Mouse (Mus musculus) forebrain, embryonic 12.5 days (tissue): ENCODE data around the gene B3galnt1. TPM values are rescaled to one million over a fixed set of nuclear protein-coding genes. Genes with fewer than 3 reads are reported as not detected.
A peak's percentile ranks its signal among the peaks of the same experiment; 100 is the strongest.

ENCODE experiments used
- ATAC-seq: fragments of 200-750 bp; cut with Nextera tagmentation; 2 replicates; pipeline ENCODE4 v1.8.0; 2017; ENCODE audit warnings: moderate TSS enrichment; ENCODE audit not compliant: low FRiP score
- H3K27ac ChIP-seq: fragments of 300-500 bp; sonication (generic); 2 replicates; pipeline ENCODE4 v1.5.1; 2016; ENCODE audit warnings: mild to moderate bottlenecking
- H3K27me3 ChIP-seq: fragments of 300-500 bp; sonication (generic); 2 replicates; pipeline ENCODE4 v1.6.1; 2016; ENCODE audit warnings: mild to moderate bottlenecking
- H3K36me3 ChIP-seq: fragments of 300-500 bp; sonication (generic); replicated peaks from 2 replicates; pipeline ENCODE4 v1.6.1; 2016; ENCODE audit warnings: mild to moderate bottlenecking
- H3K4me1 ChIP-seq: fragments of 300-500 bp; sonication (generic); 2 replicates; pipeline ENCODE4 v1.6.1; 2016
- H3K4me2 ChIP-seq: fragments of 300-500 bp; sonication (generic); 2 replicates; pipeline ENCODE4 v1.6.1; 2016; ENCODE audit warnings: mild to moderate bottlenecking, moderate library complexity
- H3K4me3 ChIP-seq: fragments of 300-500 bp; sonication (generic); replicated peaks from 2 replicates; pipeline ENCODE4 v1.5.1; 2016; ENCODE audit warnings: mild to moderate bottlenecking
- H3K9ac ChIP-seq: fragments of 300-500 bp; sonication (generic); 2 replicates; pipeline ENCODE4 v1.6.1; 2016; ENCODE audit warnings: mild to moderate bottlenecking
- H3K9me3 ChIP-seq: fragments of 300-500 bp; sonication (generic); 2 replicates; pipeline ENCODE4 v1.6.1; 2016
- WGBS: fragments of 180-500 bp; shearing (Covaris S2); methylation state at CpG from one replicate; pipeline ENCODE4 v1.1.7; 2016; 5-methylcytosine and 5-hydroxymethylcytosine counted together
- polyA plus RNA-seq: library from polyadenylated mRNA; unstranded; fragments of >200 nt; fragmentation: Nextera tagmentation; extraction: Ambion mirVana; gene quantifications from 2 replicates; pipeline ENCODE4 v1.2.1, GENCODE M21; 2016

B3galnt1 gene
- 40.6 and 43.8 TPM in 2 replicates for polyA plus RNA-seq

GRCm38 (mm10) chr3:69598261-69599165, at the start of gene B3galnt1:
B3galnt1 (minus strand) TSS chr3:69598960.
- under 1% methylated on average over 64 of the region's 99 CpGs for WGBS
- peak within 1 kb of the TSS; percentile 86 for H3K9ac ChIP-seq

DNA sequence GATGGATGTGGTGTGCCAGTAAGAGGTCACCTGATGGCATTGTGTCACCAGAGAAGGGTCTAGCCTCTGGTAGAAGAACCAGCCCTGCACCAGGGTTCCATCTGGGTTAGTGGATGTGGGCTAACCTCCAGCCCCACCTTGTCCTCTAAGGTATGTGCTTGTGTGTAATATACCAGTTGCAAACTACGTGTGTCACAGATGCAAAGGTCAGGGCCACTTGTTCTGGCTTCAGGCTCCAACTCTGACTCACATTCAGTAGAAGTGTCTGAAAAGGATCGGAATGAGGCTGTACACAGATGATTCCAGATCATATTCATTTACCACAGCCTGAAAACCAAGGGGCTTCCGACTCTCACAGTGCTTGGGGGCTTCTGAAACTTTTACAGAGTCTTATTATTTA, 35.8 kb upstream of the B3galnt1 start:
- H3K4me2 ChIP-seq, result no peak overlapping the region
- H3K4me3 ChIP-seq, result no peak overlapping the region
- no peak overlapping the region for H3K27ac ChIP-seq
- H3K36me3 ChIP-seq, result no peaks in the 10 kb centered on the region
- no peaks in the 10 kb centered on the region for H3K27me3 ChIP-seq
- no peaks in the 10 kb centered on the region for H3K4me1 ChIP-seq
- ATAC-seq, result no peak
- H3K9ac ChIP-seq, result no peak overlapping the region
- no peaks in the 10 kb centered on the region for H3K9me3 ChIP-seq
- 87% methylated on average over 3 of the region's 3 CpGs for WGBS

More at GRCm38 (mm10) chr3:69598261-69599165, at the start of gene B3galnt1:
- Histone ChIP-seq H3K36me3 (0 out of 2 replicates have a peak, but pooled peaks cover 5% of the 10 kb centered on the region), H3K27ac (peak within 1 kb of the TSS; percentile 70), H3K4me3 (peak within 1 kb of the TSS; percentile 76), H3K4me2 (peak within 1 kb of the TSS; percentile 77), H3K4me1 (peaks cover 22% of the 10 kb centered on the region), H3K9me3 (no peaks in the 10 kb centered on the region), H3K27me3 (no peaks in the 10 kb centered on the region)
- ATAC-seq, result peak; percentile 88

DNA sequence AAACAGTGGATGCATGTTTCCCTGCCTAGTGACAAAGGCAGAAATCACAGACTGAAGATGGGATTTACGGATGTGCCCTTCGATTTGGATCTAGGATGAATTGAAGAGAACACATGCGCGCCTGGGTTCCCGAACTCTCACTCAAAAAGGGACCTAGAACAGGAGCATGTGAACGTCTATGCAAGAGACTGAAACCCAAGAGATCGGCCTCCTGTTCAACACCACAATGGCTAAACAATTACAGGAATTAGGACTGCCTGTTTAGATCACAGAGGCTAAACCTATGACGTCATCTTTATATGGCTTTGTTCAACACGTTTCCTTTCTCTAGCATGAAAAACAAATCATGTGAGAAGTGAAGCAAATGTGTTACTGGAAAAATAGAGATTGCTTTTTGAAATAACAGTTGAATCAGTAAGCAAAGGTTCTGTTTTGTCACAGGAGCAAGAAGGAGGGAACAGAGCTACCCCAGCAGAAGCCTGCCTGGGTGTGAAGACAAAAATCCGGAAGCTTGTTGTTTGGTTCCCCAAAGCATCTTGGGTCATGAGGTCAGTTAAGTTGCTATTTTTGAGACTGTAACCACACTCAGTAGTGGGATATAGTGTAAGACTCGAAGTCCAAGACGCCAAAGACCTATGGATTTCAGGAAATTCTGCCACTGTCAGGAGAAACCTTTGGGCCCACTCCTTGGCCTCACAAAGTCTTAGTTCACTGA, 35.1 kb upstream of the B3galnt1 start:
- no peak for ATAC-seq
- 76% methylated on average over 12 of the region's 12 CpGs for WGBS
- H3K4me3 ChIP-seq, result no peak overlapping the region

GRCm38 (mm10) chr3:69626963-69627590, 28.3 kb upstream of the B3galnt1 start:
- Histone ChIP-seq H3K4me3 (no peak overlapping the region), H3K4me2 (no peak overlapping the region), H3K27ac (no peak overlapping the region), H3K27me3 (no peaks in the 10 kb centered on the region), H3K4me1 (no peaks in the 10 kb centered on the region), H3K36me3 (no peaks in the 10 kb centered on the region), H3K9ac (no peak overlapping the region), H3K9me3 (no peaks in the 10 kb centered on the region)
- ATAC-seq, result no peak
- WGBS, result 69% methylated on average over 11 of the region's 11 CpGs

More for the DNA sequence above, 35.1 kb upstream of the B3galnt1 start:
- Histone ChIP-seq H3K4me1 (no peaks in the 10 kb centered on the region), H3K27me3 (no peaks in the 10 kb centered on the region), H3K4me2 (no peak overlapping the region), H3K36me3 (no peaks in the 10 kb centered on the region), H3K9ac (no peak overlapping the region), H3K9me3 (no peaks in the 10 kb centered on the region), H3K27ac (no peak overlapping the region)

- Histone ChIP-seq H3K4me1 (no peaks in the 10 kb centered on the region), H3K9me3 (no peaks in the 10 kb centered on the region), H3K27me3 (no peaks in the 10 kb centered on the region), H3K27ac (no peak overlapping the region), H3K4me3 (no peak overlapping the region), H3K9ac (no peak overlapping the region), H3K36me3 (no peaks in the 10 kb centered on the region), H3K4me2 (no peak overlapping the region)
- ATAC-seq, result no peak
- WGBS, result 62% methylated on average over 11 of the region's 11 CpGs
Measured at GRCm38 (mm10) chr3:69626213-69626962, 27.6 kb upstream of the B3galnt1 start.

DNA sequence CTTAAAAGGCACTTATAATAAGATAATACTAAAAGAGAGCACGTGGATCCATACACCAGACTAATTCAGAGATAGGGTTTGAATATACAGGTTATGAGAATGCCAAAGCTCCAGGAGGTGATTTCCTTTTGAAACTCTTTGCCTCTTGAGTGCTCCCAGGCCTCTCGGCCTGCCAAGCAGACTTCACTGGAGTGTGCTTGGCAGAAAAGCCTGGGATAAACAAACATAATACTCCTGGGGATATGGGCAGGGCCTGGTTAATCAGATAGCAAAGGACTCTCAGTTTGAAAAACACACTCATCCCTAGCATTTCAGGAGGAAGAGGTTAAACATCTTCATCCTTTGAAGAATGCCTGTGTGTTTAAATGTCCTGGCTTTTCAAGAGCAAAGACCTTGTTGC, 25.4 kb upstream of the B3galnt1 start:
- no peak overlapping the region for H3K9ac ChIP-seq
- H3K27me3 ChIP-seq, result no peaks in the 10 kb centered on the region
- H3K4me3 ChIP-seq, result no peak overlapping the region
- no peak overlapping the region for H3K4me2 ChIP-seq
- no peaks in the 10 kb centered on the region for H3K9me3 ChIP-seq
- 82% methylated on average over 2 of the region's 2 CpGs for WGBS
- no peak for ATAC-seq
- no peaks in the 10 kb centered on the region for H3K4me1 ChIP-seq
- no peak overlapping the region for H3K27ac ChIP-seq
- H3K36me3 ChIP-seq, result no peaks in the 10 kb centered on the region

GRCm38 (mm10) chr3:69607909-69608308, 9.1 kb upstream of the B3galnt1 start:
- H3K27me3 ChIP-seq, result no peaks in the 10 kb centered on the region
- H3K36me3 ChIP-seq, result no peaks in the 10 kb centered on the region; the same call in 1 of the 2 replicates
- H3K9ac ChIP-seq, result no peak overlapping the region
- H3K4me3 ChIP-seq, result no peak overlapping the region
- no peak for ATAC-seq
- WGBS, result 91% methylated on average over 5 of the region's 5 CpGs
- no peak overlapping the region for H3K4me2 ChIP-seq
- H3K9me3 ChIP-seq, result peaks cover 7% of the 10 kb centered on the region; the same call in 1 of the 2 replicates
- H3K4me1 ChIP-seq, result no peaks in the 10 kb centered on the region
- H3K27ac ChIP-seq, result no peak overlapping the region

GRCm38 (mm10) chr3:69607468-69607867, 8.7 kb upstream of the B3galnt1 start:
- 0 out of 2 replicates have a peak, but pooled peaks cover 3% of the 10 kb centered on the region for H3K9me3 ChIP-seq
- no peaks in the 10 kb centered on the region for H3K4me1 ChIP-seq
- no peak overlapping the region for H3K4me3 ChIP-seq
- no peaks in the 10 kb centered on the region for H3K27me3 ChIP-seq
- no peak overlapping the region for H3K27ac ChIP-seq
- ATAC-seq, result no peak
- no peak overlapping the region for H3K4me2 ChIP-seq
- H3K9ac ChIP-seq, result no peak overlapping the region
- no peaks in the 10 kb centered on the region; the same call in 1 of the 2 replicates for H3K36me3 ChIP-seq
- WGBS, result 71% methylated on average over 1 of the region's 1 CpGs

DNA sequence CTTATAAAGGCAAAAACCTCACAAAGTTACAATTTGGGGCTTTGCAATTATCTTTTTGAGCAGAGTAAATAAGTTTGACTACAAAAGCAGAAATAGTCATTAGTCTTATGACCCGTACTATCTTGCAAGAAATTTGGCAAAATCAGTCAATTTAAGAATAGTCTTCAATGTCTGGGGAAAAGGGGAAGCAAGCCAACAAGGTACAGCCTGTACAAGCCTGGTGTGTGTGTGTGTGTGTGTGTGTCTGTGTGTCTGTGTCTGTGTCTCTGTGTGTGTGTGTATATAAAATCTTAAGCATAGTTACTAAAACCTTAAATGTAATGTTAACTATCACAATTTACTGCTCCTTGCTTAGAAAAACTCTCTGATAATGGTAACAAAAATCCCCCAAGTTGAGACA, 8.2 kb upstream of the B3galnt1 start:
- Histone ChIP-seq H3K4me1 (no peaks in the 10 kb centered on the region), H3K4me3 (no peak overlapping the region), H3K27ac (no peak overlapping the region), H3K27me3 (no peaks in the 10 kb centered on the region), H3K4me2 (no peak overlapping the region), H3K9ac (no peak overlapping the region), H3K36me3 (no peaks in the 10 kb centered on the region), H3K9me3 (no peaks in the 10 kb centered on the region)
- WGBS, result 85% methylated on average over 1 of the region's 1 CpGs
- no peak for ATAC-seq

DNA sequence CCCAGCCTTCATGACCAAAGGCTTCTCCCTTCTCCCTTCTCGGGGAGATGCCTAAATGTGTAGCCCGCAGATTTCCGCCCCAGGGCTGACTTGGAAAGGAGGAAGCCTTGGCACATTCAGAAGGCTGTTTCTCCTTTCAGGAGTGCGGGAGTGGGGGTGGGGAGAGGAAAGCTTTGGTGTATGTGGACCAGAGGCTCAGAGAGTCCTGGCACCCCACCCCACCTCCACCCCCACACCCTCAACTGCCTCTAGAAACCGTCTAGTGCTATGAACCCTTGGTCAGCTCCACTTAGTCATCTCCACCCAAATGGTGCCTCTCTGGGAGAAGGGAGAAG, 373 bp upstream of the B3galnt1 start:
- no peaks in the 10 kb centered on the region for H3K9me3 ChIP-seq
- H3K4me1 ChIP-seq, result peaks cover 18% of the 10 kb centered on the region
- 4% methylated on average over 5 of the region's 5 CpGs for WGBS
- H3K36me3 ChIP-seq, result no peaks in the 10 kb centered on the region
- H3K27me3 ChIP-seq, result no peaks in the 10 kb centered on the region
- no peak overlapping the region for H3K27ac ChIP-seq
- ATAC-seq, result no peak; the same call in 1 of the 2 replicates
- peak overlapping the region; percentile 77 for H3K4me2 ChIP-seq
- peak overlapping the region; percentile 86 for H3K9ac ChIP-seq
- H3K4me3 ChIP-seq, result peak overlapping the region; percentile 76

GRCm38 (mm10) chr3:69597816-69598215, 944 bp downstream of the B3galnt1 start:
- no peaks in the 10 kb centered on the region for H3K27me3 ChIP-seq
- H3K4me2 ChIP-seq, result peak overlapping the region; percentile 77
- H3K4me1 ChIP-seq, result peaks cover 22% of the 10 kb centered on the region
- no peaks in the 10 kb centered on the region for H3K9me3 ChIP-seq
- H3K4me3 ChIP-seq, result peak overlapping the region; percentile 76
- 0 out of 2 replicates have a peak, but pooled peaks cover 5% of the 10 kb centered on the region for H3K36me3 ChIP-seq
- peak overlapping the region; percentile 70; the same call in 1 of the 2 replicates for H3K27ac ChIP-seq
- 7% methylated on average over 7 of the region's 7 CpGs for WGBS
- peak overlapping the region; percentile 86 for H3K9ac ChIP-seq
- peak; percentile 12; the same call in 1 of the 2 replicates for ATAC-seq
